Mouse (Mus musculus): Measurements from ENCODE around the gene Lyzl4.
"Not testable (repeated sequence)": the region's sequence is repeated elsewhere in the genome, so short reads cannot be mapped to it uniquely, and the experiment has no call there.

Lyzl4 gene

GRCm38 (mm10) chr9:121602381-121602780, 39.5 kb downstream of the Lyzl4 start:
- Histone ChIP-seq H3K9me3 (ENCODE audit: low read length) (peaks cover 10% of the 10 kb centered on the region), H3K4me3 (replicated peaks; ENCODE audit: low read length) (no peak overlapping the region), H3K4me1 (replicated peaks; ENCODE audit: low read depth, low read length) (peaks cover 23% of the 10 kb centered on the region), H3K27me3 (ENCODE audit: insufficient read depth, low read length) (0 out of 2 replicates have a peak, but pooled peaks cover 10% of the 10 kb centered on the region), H3K36me3 (ENCODE audit: insufficient read depth, low read length) (no peaks in the 10 kb centered on the region)
- TF ChIP-seq CTCF (conservative IDR thresholded peaks at IDR 0.05; ENCODE audit: low read length) (no peak), NANOG (IDR thresholded peaks at IDR 0.05; ENCODE audit: borderline replicate concordance, low read length) (no peak), POU5F1 (IDR thresholded peaks at IDR 0.05; ENCODE audit: borderline replicate concordance, low read length) (no peak)

- no peak overlapping the region for H3K4me3 ChIP-seq (replicated peaks; ENCODE audit: low read length)
- TF ChIP-seq NANOG (IDR thresholded peaks at IDR 0.05; ENCODE audit: borderline replicate concordance, low read length), result no peak
- no peak for TF ChIP-seq POU5F1 (IDR thresholded peaks at IDR 0.05; ENCODE audit: borderline replicate concordance, low read length)
- TF ChIP-seq CTCF (conservative IDR thresholded peaks at IDR 0.05; ENCODE audit: low read length), result no peak
- 0 out of 2 replicates have a peak, but pooled peaks cover 8% of the 10 kb centered on the region for H3K27me3 ChIP-seq (ENCODE audit: insufficient read depth, low read length)
- H3K4me1 ChIP-seq (replicated peaks; ENCODE audit: low read depth, low read length), result peaks cover 23% of the 10 kb centered on the region
- H3K9me3 ChIP-seq (ENCODE audit: low read length), result peaks cover 14% of the 10 kb centered on the region
- H3K36me3 ChIP-seq (ENCODE audit: insufficient read depth, low read length), result no peaks in the 10 kb centered on the region
These were observed 41.0 kb downstream of the Lyzl4 start for GRCm38 (mm10) chr9:121600861-121601427.

- 0 out of 2 replicates have a peak, but pooled peaks cover 7% of the 10 kb centered on the region for H3K27me3 ChIP-seq (ENCODE audit: insufficient read depth, low read length)
- H3K4me3 ChIP-seq (replicated peaks; ENCODE audit: low read length), result no peak overlapping the region
- H3K4me1 ChIP-seq (replicated peaks; ENCODE audit: low read depth, low read length), result peaks cover 23% of the 10 kb centered on the region
- TF ChIP-seq POU5F1 (IDR thresholded peaks at IDR 0.05; ENCODE audit: borderline replicate concordance, low read length) (no peak), CTCF (conservative IDR thresholded peaks at IDR 0.05; ENCODE audit: low read length) (no peak), NANOG (IDR thresholded peaks at IDR 0.05; ENCODE audit: borderline replicate concordance, low read length) (no peak)
- peaks cover 14% of the 10 kb centered on the region for H3K9me3 ChIP-seq (ENCODE audit: low read length)
- H3K36me3 ChIP-seq (ENCODE audit: insufficient read depth, low read length), result no peaks in the 10 kb centered on the region
These were observed 41.6 kb downstream of the Lyzl4 start for GRCm38 (mm10) chr9:121600201-121600860.

GRCm38 (mm10) chr9:121599551-121599950, 42.3 kb downstream of the Lyzl4 start:
- Histone ChIP-seq H3K36me3 (ENCODE audit: insufficient read depth, low read length) (no peaks in the 10 kb centered on the region), H3K9me3 (ENCODE audit: low read length) (peaks cover 14% of the 10 kb centered on the region), H3K4me3 (replicated peaks; ENCODE audit: low read length) (no peak overlapping the region), H3K27me3 (ENCODE audit: insufficient read depth, low read length) (0 out of 2 replicates have a peak, but pooled peaks cover 7% of the 10 kb centered on the region), H3K4me1 (replicated peaks; ENCODE audit: low read depth, low read length) (peaks cover 23% of the 10 kb centered on the region)
- TF ChIP-seq CTCF (conservative IDR thresholded peaks at IDR 0.05; ENCODE audit: low read length), result no peak
- TF ChIP-seq POU5F1 (IDR thresholded peaks at IDR 0.05; ENCODE audit: borderline replicate concordance, low read length), result no peak
- no peak for TF ChIP-seq NANOG (IDR thresholded peaks at IDR 0.05; ENCODE audit: borderline replicate concordance, low read length)

GRCm38 (mm10) chr9:121598106-121598505, 43.8 kb downstream of the Lyzl4 start:
- peaks cover 6% of the 10 kb centered on the region; the same call in 1 of the 2 replicates for H3K9me3 ChIP-seq (ENCODE audit: low read length)
- 0 out of 2 replicates have a peak, but pooled peaks cover 7% of the 10 kb centered on the region for H3K27me3 ChIP-seq (ENCODE audit: insufficient read depth, low read length)
- no peak for TF ChIP-seq NANOG (IDR thresholded peaks at IDR 0.05; ENCODE audit: borderline replicate concordance, low read length)
- TF ChIP-seq POU5F1 (IDR thresholded peaks at IDR 0.05; ENCODE audit: borderline replicate concordance, low read length), result no peak
- TF ChIP-seq CTCF (conservative IDR thresholded peaks at IDR 0.05; ENCODE audit: low read length), result no peak
- H3K4me1 ChIP-seq (replicated peaks; ENCODE audit: low read depth, low read length), result peaks cover 23% of the 10 kb centered on the region
- no peaks in the 10 kb centered on the region for H3K36me3 ChIP-seq (ENCODE audit: insufficient read depth, low read length)
- no peak overlapping the region for H3K4me3 ChIP-seq (replicated peaks; ENCODE audit: low read length)

GRCm38 (mm10) chr9:121594771-121595170, 47.1 kb downstream of the Lyzl4 start:
- Histone ChIP-seq H3K36me3 (ENCODE audit: insufficient read depth, low read length) (no peaks in the 10 kb centered on the region), H3K4me3 (replicated peaks; ENCODE audit: low read length) (no peak overlapping the region), H3K4me1 (replicated peaks; ENCODE audit: low read depth, low read length) (peaks cover 11% of the 10 kb centered on the region), H3K27me3 (ENCODE audit: insufficient read depth, low read length) (0 out of 2 replicates have a peak, but pooled peaks cover 10% of the 10 kb centered on the region), H3K9me3 (ENCODE audit: low read length) (peaks cover 7% of the 10 kb centered on the region; the same call in 1 of the 2 replicates)
- TF ChIP-seq CTCF (conservative IDR thresholded peaks at IDR 0.05; ENCODE audit: low read length) (no peak), POU5F1 (IDR thresholded peaks at IDR 0.05; ENCODE audit: borderline replicate concordance, low read length) (no peak), NANOG (IDR thresholded peaks at IDR 0.05; ENCODE audit: borderline replicate concordance, low read length) (no peak)

DNA sequence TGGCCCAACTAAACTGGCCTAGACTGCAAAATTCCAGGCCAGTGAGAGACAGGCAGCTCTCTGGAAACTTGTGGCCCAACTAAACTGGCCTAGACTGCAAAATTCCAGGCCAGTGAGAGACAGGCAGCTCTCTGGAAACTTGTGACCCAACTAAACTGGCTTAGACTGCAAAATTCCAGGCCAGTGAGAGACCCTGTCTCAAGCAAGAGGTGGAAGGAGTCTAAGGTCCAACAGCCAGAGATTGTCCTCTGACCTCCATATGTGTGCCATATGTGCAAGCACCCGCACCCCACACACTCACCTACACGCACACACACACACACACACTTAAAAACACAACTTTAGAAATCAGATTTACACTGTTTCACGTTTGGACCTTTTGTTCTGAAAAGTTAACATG, 48.1 kb downstream of the Lyzl4 start:
- not testable (repeated sequence) for H3K4me3 ChIP-seq (replicated peaks; ENCODE audit: low read length); H3K9me3 ChIP-seq (ENCODE audit: low read length); H3K27me3 ChIP-seq (ENCODE audit: insufficient read depth, low read length); H3K36me3 ChIP-seq (ENCODE audit: insufficient read depth, low read length)
- peaks cover 12% of the 10 kb centered on the region for H3K4me1 ChIP-seq (replicated peaks; ENCODE audit: low read depth, low read length)

GRCm38 (mm10) chr9:121592948-121593550, 48.8 kb downstream of the Lyzl4 start:
- Histone ChIP-seq H3K4me3 (replicated peaks; ENCODE audit: low read length) (no peak overlapping the region), H3K27me3 (ENCODE audit: insufficient read depth, low read length) (0 out of 2 replicates have a peak, but pooled peaks cover 6% of the 10 kb centered on the region), H3K4me1 (replicated peaks; ENCODE audit: low read depth, low read length) (peaks cover 12% of the 10 kb centered on the region), H3K9me3 (ENCODE audit: low read length) (peaks cover 13% of the 10 kb centered on the region), H3K36me3 (ENCODE audit: insufficient read depth, low read length) (no peaks in the 10 kb centered on the region)
- TF ChIP-seq CTCF (conservative IDR thresholded peaks at IDR 0.05; ENCODE audit: low read length) (no peak), NANOG (IDR thresholded peaks at IDR 0.05; ENCODE audit: borderline replicate concordance, low read length) (no peak), POU5F1 (IDR thresholded peaks at IDR 0.05; ENCODE audit: borderline replicate concordance, low read length) (no peak)
